Mouse (Mus musculus): ENCODE data around the gene Golph3l.

- TF ChIP-seq CTCF (conservative IDR thresholded peaks at IDR 0.05; ENCODE audit: insufficient read depth, insufficient read length, low read depth, low read length) (no peak), POLR2A (IDR thresholded peaks at IDR 0.05; ENCODE audit: low read depth, low read length) (no peak)
Observed at GRCm38 (mm10) chr3:95560738-95561137, 28.0 kb upstream of the Golph3l start.

Measured in kidney, adult 2 months (tissue).